ENCODE assay signal across 16 mouse cellular contexts in genomic region chr1:74721657-74722056, GRCm38 (mm10). TPM values are rescaled to one million over a fixed set of nuclear protein-coding genes. Genes with fewer than 3 reads are reported as not detected.
"Had no signal": no experiment of that assay in that cellular context is flagged by ENCODE, and none has a peak within 500 bp of the region (broad histone marks: within the 10 kb centered on the region; RNA-seq: fewer than 3 reads in every experiment).

No protein-coding gene starts in this region.

- H3K27me3 ChIP-seq: neural tube, embryonic 15.5 days; stomach, embryonic 15.5 days had no signal

- H3K9me3 ChIP-seq: neural tube, embryonic 15.5 days; stomach, embryonic 15.5 days had no signal

- H3K4me3 ChIP-seq: neural tube, embryonic 15.5 days; stomach, embryonic 15.5 days had no signal

- H3K36me3 ChIP-seq: neural tube, embryonic 15.5 days; stomach, embryonic 15.5 days had no signal

- H3K4me2 ChIP-seq: neural tube, embryonic 15.5 days; stomach, embryonic 15.5 days had no signal

- DNase-seq: retina, postnatal 1 day; right cerebral cortex, adult 18-20 months; right cerebral cortex, postnatal 14 days; right cerebral cortex, postnatal 25 days; right cerebral cortex, postnatal 4 days; spleen, adult 18-20 months; thymus, adult 18-20 months; thymus, adult 2 months; thymus, postnatal 14 days; thymus, postnatal 36 days; thymus, postnatal 4 days had no signal

- H3K27ac ChIP-seq: neural tube, embryonic 15.5 days; stomach, embryonic 15.5 days; stomach, postnatal 0 days had no signal

- H3K4me1 ChIP-seq: neural tube, embryonic 15.5 days; stomach, embryonic 15.5 days had no signal

- H3K9ac ChIP-seq: neural tube, embryonic 15.5 days; stomach, embryonic 15.5 days had no signal

RNA-seq across cellular contexts. Expression of gene Prkag3, which starts 27.4 kb away (rescaled TPM):
- polyA plus RNA-seq: neural tube, embryonic 14.5 days had no signal

RNA-seq across cellular contexts. Expression of gene Wnt6, which starts 50.0 kb away (rescaled TPM):
- total RNA-seq: neutrophil, adult 5-6 weeks had no signal
- polyA plus RNA-seq: neural tube, embryonic 14.5 days had no signal
